Mouse (Mus musculus) G1E (cell line): ENCODE results near the gene Mex3d.

Experiments used
- CTCF ChIP-seq: IDR thresholded peaks from 2 replicates; pipeline ENCODE4 v1.5.1; 2012; ENCODE audit warnings: low read depth, low read length, inconsistent platforms, mixed read lengths
- GATA1 ChIP-seq: IDR thresholded peaks from 2 replicates; pipeline ENCODE4 v1.6.1; 2012; ENCODE audit warnings: borderline replicate concordance, low read length, inconsistent platforms, mixed read lengths
- TAL1 ChIP-seq: conservative IDR thresholded peaks from 2 replicates; pipeline ENCODE4 v1.6.1; 2012; ENCODE audit warnings: low read depth, low read length, inconsistent platforms, mixed read lengths

DNA sequence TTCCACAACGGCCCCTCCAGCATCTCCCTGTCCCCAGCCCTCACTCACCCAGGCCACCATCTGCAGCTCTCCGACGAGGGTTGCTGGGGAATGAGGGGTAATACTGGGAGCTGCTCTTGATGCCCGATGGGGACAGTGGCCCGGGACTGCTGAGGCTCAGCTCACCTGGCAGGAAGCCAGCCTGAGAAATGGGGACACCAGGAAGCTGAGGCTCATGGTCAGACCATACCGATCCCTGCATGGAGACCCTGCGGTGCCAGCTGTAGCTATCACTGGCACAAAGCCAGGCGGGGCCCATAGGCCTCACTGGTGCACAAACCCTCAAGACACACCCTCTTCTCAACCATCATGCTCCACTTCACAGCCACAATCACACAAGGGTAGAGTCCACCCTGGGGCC is 32.0 kb upstream of the Mex3d start:
- no peak for TF ChIP-seq TAL1
- no peak for TF ChIP-seq CTCF
- no peak for TF ChIP-seq GATA1
